Mouse (Mus musculus) leukemia stem cell, adult 10-12 weeks (primary cell): ENCODE results near the gene Ttc21b. TPM values are rescaled to one million over a fixed set of nuclear protein-coding genes. Genes with fewer than 3 reads are reported as not detected.

Experiments
- polyA plus RNA-seq: library from polyadenylated mRNA; stranded (reverse); fragments of >175 nt; gene quantifications from 2 replicates; pipeline ENCODE4 v1.2.3, GENCODE M21; 2012; ENCODE audit warnings: low replicate concordance

Ttc21b gene
- 0.17 and 0.18 TPM in 2 replicates for polyA plus RNA-seq

DNA sequence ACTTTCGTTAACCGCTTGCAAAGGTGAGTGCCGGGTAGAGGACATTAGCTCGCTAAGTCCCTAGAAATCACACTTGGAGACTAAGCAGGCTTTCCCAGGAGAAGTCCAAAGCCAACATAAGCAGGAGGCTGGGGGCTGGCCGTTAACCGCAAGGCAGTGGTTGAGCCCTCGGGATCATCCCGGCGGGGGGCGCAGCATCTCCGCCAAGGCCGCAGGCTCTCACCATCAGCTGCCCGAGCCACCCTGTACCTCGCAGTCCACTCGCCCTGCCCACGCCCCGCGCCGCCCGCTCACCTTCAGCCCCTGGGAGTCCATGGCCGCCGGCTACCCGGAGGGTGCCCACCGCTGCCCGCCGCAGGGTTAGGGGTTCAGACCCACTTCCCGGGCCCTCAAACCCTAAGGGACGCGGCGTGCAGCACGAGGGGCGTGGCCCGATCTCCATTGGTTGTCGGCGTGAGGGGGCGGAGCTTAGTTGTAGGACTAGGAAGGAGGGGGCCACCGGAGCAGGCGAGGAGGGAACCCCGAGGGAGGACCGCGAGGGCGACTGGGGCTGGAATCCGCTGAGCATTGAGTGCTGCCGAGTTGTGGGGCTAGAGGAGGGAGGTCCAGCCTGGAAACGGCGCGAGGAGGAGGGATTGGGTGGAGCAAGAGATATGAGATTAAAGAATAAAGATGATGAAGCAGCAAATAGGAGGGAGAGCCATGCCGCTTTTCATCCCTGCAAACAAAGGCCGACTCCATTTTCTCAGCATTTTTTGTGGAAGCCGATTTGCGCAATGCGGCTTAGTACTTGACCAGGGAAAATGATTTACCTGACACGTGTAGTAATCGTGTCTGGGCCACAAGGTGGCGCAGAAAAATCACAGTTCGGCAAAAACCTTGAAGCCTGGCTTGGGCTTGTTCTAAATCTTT lies at the start of gene Ttc21b:
Gene Ttc21b, minus strand, starts transcription at position 398 of the 912 bp plus-strand sequence.

Other genes with a start within 250 kb of the Ttc21b start
- 1.3 and 2.5 TPM in 2 replicates for gene Galnt3, start 131.6 kb downstream of the Ttc21b start, polyA plus RNA-seq
- not detected in 2 replicates for gene Scn1a, start 184.2 kb upstream of the Ttc21b start, polyA plus RNA-seq